Mouse (Mus musculus): ENCODE data around the gene OR5BS1P. TPM values are rescaled to one million over a fixed set of nuclear protein-coding genes. Genes with fewer than 3 reads are reported as not detected.
"Not testable (repeated sequence)": the region's sequence is repeated elsewhere in the genome, so short reads cannot be mapped to it uniquely, and the experiment has no call there.

Gene OR5BS1P
- not detected in 2 replicates for polyA plus RNA-seq (2014; fragmentation: Nextera tagmentation; extraction: Ambion mirVana)

GRCm38 (mm10) chr15:98469596-98469995, at the start of gene OR5BS1P:
TSS of gene OR5BS1P (plus strand) at chr15:98469896.
- Histone ChIP-seq H3K4me2 (no peak within 1 kb of the TSS), H3K27ac (ENCODE audit: low read depth, low read length) (no peak within 1 kb of the TSS), H3K9me3 (replicated peaks; ENCODE audit: control insufficient read depth, low read length) (no peaks in the 10 kb centered on the region), H3K9ac (ENCODE audit: low read depth, low read length) (no peak within 1 kb of the TSS), H3K4me3 (ENCODE audit: low read depth, low read length) (no peak within 1 kb of the TSS), H3K4me1 (ENCODE audit: control insufficient read depth, insufficient read depth, low read length) (no peaks in the 10 kb centered on the region), H3K27me3 (ENCODE audit: control insufficient read depth, insufficient read depth, low read length) (no peaks in the 10 kb centered on the region), H3K36me3 (ENCODE audit: control insufficient read depth, insufficient read depth, low read length) (no peaks in the 10 kb centered on the region)
- 71% methylated on average over 4 of the region's 4 CpGs for WGBS (ENCODE audit: insufficient replicate concordance)
- ATAC-seq (replicated peaks; ENCODE audit: insufficient number of reproducible peaks, low FRiP score, low TSS enrichment) = no peak

- H3K27me3 ChIP-seq (ENCODE audit: control insufficient read depth, insufficient read depth, low read length) = no peaks in the 10 kb centered on the region
- no peak overlapping the region for H3K4me2 ChIP-seq
- H3K4me1 ChIP-seq (ENCODE audit: control insufficient read depth, insufficient read depth, low read length) = no peaks in the 10 kb centered on the region
- H3K27ac ChIP-seq (ENCODE audit: low read depth, low read length) = no peak overlapping the region
- 61% methylated on average over 4 of the region's 4 CpGs for WGBS (ENCODE audit: insufficient replicate concordance)
- no peaks in the 10 kb centered on the region for H3K9me3 ChIP-seq (replicated peaks; ENCODE audit: control insufficient read depth, low read length)
- no peak for ATAC-seq (replicated peaks; ENCODE audit: insufficient number of reproducible peaks, low FRiP score, low TSS enrichment)
- H3K9ac ChIP-seq (ENCODE audit: low read depth, low read length) = no peak overlapping the region
- H3K4me3 ChIP-seq (ENCODE audit: low read depth, low read length) = no peak overlapping the region
- H3K36me3 ChIP-seq (ENCODE audit: control insufficient read depth, insufficient read depth, low read length) = no peaks in the 10 kb centered on the region
Observed at GRCm38 (mm10) chr15:98420897-98421296, 48.8 kb upstream of the OR5BS1P start.

GRCm38 (mm10) chr15:98424326-98424725, 45.4 kb upstream of the OR5BS1P start:
- Histone ChIP-seq H3K36me3 (ENCODE audit: control insufficient read depth, insufficient read depth, low read length) (no peaks in the 10 kb centered on the region), H3K9ac (ENCODE audit: low read depth, low read length) (no peak overlapping the region), H3K4me2 (no peak overlapping the region), H3K27ac (ENCODE audit: low read depth, low read length) (no peak overlapping the region), H3K27me3 (ENCODE audit: control insufficient read depth, insufficient read depth, low read length) (no peaks in the 10 kb centered on the region), H3K9me3 (replicated peaks; ENCODE audit: control insufficient read depth, low read length) (no peaks in the 10 kb centered on the region), H3K4me3 (ENCODE audit: low read depth, low read length) (no peak overlapping the region), H3K4me1 (ENCODE audit: control insufficient read depth, insufficient read depth, low read length) (no peaks in the 10 kb centered on the region)
- no peak for ATAC-seq (replicated peaks; ENCODE audit: insufficient number of reproducible peaks, low FRiP score, low TSS enrichment)
- 73% methylated on average over 14 of the region's 14 CpGs for WGBS (ENCODE audit: insufficient replicate concordance)

GRCm38 (mm10) chr15:98424753-98425152, 44.9 kb upstream of the OR5BS1P start:
- H3K9ac ChIP-seq (ENCODE audit: low read depth, low read length) = no peak overlapping the region
- H3K4me2 ChIP-seq = no peak overlapping the region
- no peaks in the 10 kb centered on the region for H3K9me3 ChIP-seq (replicated peaks; ENCODE audit: control insufficient read depth, low read length)
- ATAC-seq (replicated peaks; ENCODE audit: insufficient number of reproducible peaks, low FRiP score, low TSS enrichment) = no peak
- H3K4me1 ChIP-seq (ENCODE audit: control insufficient read depth, insufficient read depth, low read length) = no peaks in the 10 kb centered on the region
- no peaks in the 10 kb centered on the region for H3K27me3 ChIP-seq (ENCODE audit: control insufficient read depth, insufficient read depth, low read length)
- H3K36me3 ChIP-seq (ENCODE audit: control insufficient read depth, insufficient read depth, low read length) = no peaks in the 10 kb centered on the region
- WGBS (ENCODE audit: insufficient replicate concordance) = 57% methylated on average over 6 of the region's 6 CpGs
- no peak overlapping the region for H3K4me3 ChIP-seq (ENCODE audit: low read depth, low read length)
- H3K27ac ChIP-seq (ENCODE audit: low read depth, low read length) = no peak overlapping the region

GRCm38 (mm10) chr15:98425188-98425587, 44.5 kb upstream of the OR5BS1P start:
- Histone ChIP-seq H3K9ac (ENCODE audit: low read depth, low read length) (no peak overlapping the region), H3K36me3 (ENCODE audit: control insufficient read depth, insufficient read depth, low read length) (no peaks in the 10 kb centered on the region), H3K27ac (ENCODE audit: low read depth, low read length) (no peak overlapping the region), H3K4me1 (ENCODE audit: control insufficient read depth, insufficient read depth, low read length) (no peaks in the 10 kb centered on the region), H3K4me2 (no peak overlapping the region), H3K27me3 (ENCODE audit: control insufficient read depth, insufficient read depth, low read length) (no peaks in the 10 kb centered on the region), H3K9me3 (replicated peaks; ENCODE audit: control insufficient read depth, low read length) (no peaks in the 10 kb centered on the region), H3K4me3 (ENCODE audit: low read depth, low read length) (no peak overlapping the region)
- 81% methylated on average over 7 of the region's 7 CpGs for WGBS (ENCODE audit: insufficient replicate concordance)
- no peak for ATAC-seq (replicated peaks; ENCODE audit: insufficient number of reproducible peaks, low FRiP score, low TSS enrichment)

GRCm38 (mm10) chr15:98430925-98431324, 38.8 kb upstream of the OR5BS1P start, which contains the start of gene Olfr282:
TSS of gene Olfr282 (plus strand) at chr15:98431225.
- WGBS (ENCODE audit: insufficient replicate concordance) = 72% methylated on average over 5 of the region's 5 CpGs
- not testable (repeated sequence) for H3K4me3 ChIP-seq (ENCODE audit: low read depth, low read length); ATAC-seq (replicated peaks; ENCODE audit: insufficient number of reproducible peaks, low FRiP score, low TSS enrichment); H3K9ac ChIP-seq (ENCODE audit: low read depth, low read length); H3K4me1 ChIP-seq (ENCODE audit: control insufficient read depth, insufficient read depth, low read length); H3K27ac ChIP-seq (ENCODE audit: low read depth, low read length); H3K27me3 ChIP-seq (ENCODE audit: control insufficient read depth, insufficient read depth, low read length); H3K36me3 ChIP-seq (ENCODE audit: control insufficient read depth, insufficient read depth, low read length); H3K9me3 ChIP-seq (replicated peaks; ENCODE audit: control insufficient read depth, low read length); H3K4me2 ChIP-seq

- no peaks in the 10 kb centered on the region for H3K27me3 ChIP-seq (ENCODE audit: control insufficient read depth, insufficient read depth, low read length)
- no peak overlapping the region for H3K4me2 ChIP-seq
- H3K36me3 ChIP-seq (ENCODE audit: control insufficient read depth, insufficient read depth, low read length) = no peaks in the 10 kb centered on the region
- no peak overlapping the region for H3K4me3 ChIP-seq (ENCODE audit: low read depth, low read length)
- ATAC-seq (replicated peaks; ENCODE audit: insufficient number of reproducible peaks, low FRiP score, low TSS enrichment) = no peak
- H3K9ac ChIP-seq (ENCODE audit: low read depth, low read length) = no peak overlapping the region
- H3K4me1 ChIP-seq (ENCODE audit: control insufficient read depth, insufficient read depth, low read length) = no peaks in the 10 kb centered on the region
- H3K9me3 ChIP-seq (replicated peaks; ENCODE audit: control insufficient read depth, low read length) = no peaks in the 10 kb centered on the region
- no peak overlapping the region for H3K27ac ChIP-seq (ENCODE audit: low read depth, low read length)
- WGBS (ENCODE audit: insufficient replicate concordance) = 65% methylated on average over 3 of the region's 3 CpGs
Observed at GRCm38 (mm10) chr15:98444561-98444960, 25.1 kb upstream of the OR5BS1P start.

- Histone ChIP-seq H3K4me1 (ENCODE audit: control insufficient read depth, insufficient read depth, low read length) (0 out of 2 replicates have a peak, but pooled peaks cover 2% of the 10 kb centered on the region), H3K4me2 (no peak overlapping the region), H3K9ac (ENCODE audit: low read depth, low read length) (no peak overlapping the region), H3K27me3 (ENCODE audit: control insufficient read depth, insufficient read depth, low read length) (no peaks in the 10 kb centered on the region), H3K9me3 (replicated peaks; ENCODE audit: control insufficient read depth, low read length) (no peaks in the 10 kb centered on the region), H3K36me3 (ENCODE audit: control insufficient read depth, insufficient read depth, low read length) (no peaks in the 10 kb centered on the region), H3K4me3 (ENCODE audit: low read depth, low read length) (no peak overlapping the region), H3K27ac (ENCODE audit: low read depth, low read length) (no peak overlapping the region)
- no peak for ATAC-seq (replicated peaks; ENCODE audit: insufficient number of reproducible peaks, low FRiP score, low TSS enrichment)
- 58% methylated on average over 4 of the region's 4 CpGs for WGBS (ENCODE audit: insufficient replicate concordance)
Observed at GRCm38 (mm10) chr15:98448521-98448920, 21.2 kb upstream of the OR5BS1P start.

GRCm38 (mm10) chr15:98452288-98452687, 17.4 kb upstream of the OR5BS1P start, which contains the start of gene Olfr281:
TSS of gene Olfr281 (plus strand) at chr15:98452588.
- Histone ChIP-seq H3K9me3 (replicated peaks; ENCODE audit: control insufficient read depth, low read length) (no peaks in the 10 kb centered on the region), H3K4me1 (ENCODE audit: control insufficient read depth, insufficient read depth, low read length) (0 out of 2 replicates have a peak, but pooled peaks cover 2% of the 10 kb centered on the region), H3K4me2 (no peak within 1 kb of the TSS), H3K9ac (ENCODE audit: low read depth, low read length) (no peak within 1 kb of the TSS), H3K27me3 (ENCODE audit: control insufficient read depth, insufficient read depth, low read length) (no peaks in the 10 kb centered on the region), H3K4me3 (ENCODE audit: low read depth, low read length) (no peak within 1 kb of the TSS), H3K27ac (ENCODE audit: low read depth, low read length) (no peak within 1 kb of the TSS), H3K36me3 (ENCODE audit: control insufficient read depth, insufficient read depth, low read length) (no peaks in the 10 kb centered on the region)
- WGBS (ENCODE audit: insufficient replicate concordance) = 89% methylated on average over 7 of the region's 7 CpGs
- no peak for ATAC-seq (replicated peaks; ENCODE audit: insufficient number of reproducible peaks, low FRiP score, low TSS enrichment)
